Mouse (Mus musculus) heart, embryonic 14.5 days (tissue): ENCODE data around the gene Imp3. TPM values are rescaled to one million over a fixed set of nuclear protein-coding genes. Genes with fewer than 3 reads are reported as not detected.
A peak's percentile ranks its signal among the peaks of the same experiment; 100 is the strongest.

ENCODE experiments used
- ATAC-seq: fragments of 200-750 bp; cut with Nextera tagmentation; 2 replicates; pipeline ENCODE4 v1.8.0; 2017; ENCODE audit warnings: low read depth, moderate TSS enrichment; ENCODE audit not compliant: insufficient number of reproducible peaks, insufficient read depth, low FRiP score
- H3K27ac ChIP-seq, 2 experiments: fragments of 200-500 bp in 1 of 2; fragments of 300-500 bp in 1 of 2; sonication (generic) in 1 of 2; replicated peaks in 1 of 2; 2 replicates each; pipeline ENCODE4 v1.5.1; 2012 to 2014; ENCODE audit warnings: low read depth in 2 of 2, low read length in 2 of 2, control low read depth in 1 of 2, mild to moderate bottlenecking in 1 of 2, mixed read lengths in 1 of 2; ENCODE audit not compliant: control insufficient read depth in 1 of 2, insufficient read depth in 1 of 2
- H3K27me3 ChIP-seq: fragments of 300-500 bp; sonication (generic); 2 replicates; pipeline ENCODE4 v1.6.1; 2014; ENCODE audit warnings: mild to moderate bottlenecking, low read length, control low read depth; ENCODE audit not compliant: control insufficient read depth, insufficient read depth
- H3K36me3 ChIP-seq: fragments of 300-500 bp; sonication (generic); 2 replicates; pipeline ENCODE4 v1.6.1; 2014; ENCODE audit warnings: mild to moderate bottlenecking, control low read depth, low read length, mixed read lengths; ENCODE audit not compliant: control insufficient read depth, insufficient read depth
- H3K4me1 ChIP-seq, 2 experiments: fragments of 200-500 bp in 1 of 2; fragments of 300-500 bp in 1 of 2; sonication (generic) in 1 of 2; 2 replicates each; pipeline ENCODE4 v1.6.1; 2012 to 2014; ENCODE audit warnings: low read length in 2 of 2, control low read depth in 1 of 2, mixed read lengths in 1 of 2; ENCODE audit not compliant: control insufficient read depth in 2 of 2, insufficient read depth in 2 of 2
- H3K4me2 ChIP-seq: fragments of 300-500 bp; sonication (generic); 2 replicates; pipeline ENCODE4 v1.6.1; 2014; ENCODE audit warnings: mild to moderate bottlenecking, low read length
- H3K4me3 ChIP-seq, 2 experiments: fragments of 200-500 bp in 1 of 2; fragments of 300-500 bp in 1 of 2; sonication (generic) in 1 of 2; 2 replicates each; pipeline ENCODE4 v1.5.1; 2012 to 2014; ENCODE audit warnings: low read length in 2 of 2, mild to moderate bottlenecking in 2 of 2, control low read depth in 1 of 2, low read depth in 1 of 2, moderate library complexity in 1 of 2; ENCODE audit not compliant: control insufficient read depth in 1 of 2, insufficient read depth in 1 of 2
- H3K9ac ChIP-seq: fragments of 300-500 bp; sonication (generic); 2 replicates; pipeline ENCODE4 v1.6.1; 2014; ENCODE audit warnings: mild to moderate bottlenecking, low read length
- H3K9me3 ChIP-seq: fragments of 300-500 bp; sonication (generic); 2 replicates; pipeline ENCODE4 v1.6.1; 2016; ENCODE audit warnings: low read length, control low read depth; ENCODE audit not compliant: control insufficient read depth
- WGBS: fragments of 180-500 bp; shearing (Covaris S2); extraction: QIAGEN DNeasy Blood & Tissue Kit; methylation state at CpG from one replicate; pipeline ENCODE4 v1.1.7; 2014; 5-methylcytosine and 5-hydroxymethylcytosine counted together
- polyA plus RNA-seq: library from polyadenylated mRNA; unstranded; fragments of >200 nt; fragmentation: Nextera tagmentation; extraction: Ambion mirVana; gene quantifications from 2 replicates; pipeline ENCODE4 v1.2.1, GENCODE M21; 2014

Gene Imp3
- polyA plus RNA-seq, 1 experiment from 2014 or later = 70.5 TPM

DNA sequence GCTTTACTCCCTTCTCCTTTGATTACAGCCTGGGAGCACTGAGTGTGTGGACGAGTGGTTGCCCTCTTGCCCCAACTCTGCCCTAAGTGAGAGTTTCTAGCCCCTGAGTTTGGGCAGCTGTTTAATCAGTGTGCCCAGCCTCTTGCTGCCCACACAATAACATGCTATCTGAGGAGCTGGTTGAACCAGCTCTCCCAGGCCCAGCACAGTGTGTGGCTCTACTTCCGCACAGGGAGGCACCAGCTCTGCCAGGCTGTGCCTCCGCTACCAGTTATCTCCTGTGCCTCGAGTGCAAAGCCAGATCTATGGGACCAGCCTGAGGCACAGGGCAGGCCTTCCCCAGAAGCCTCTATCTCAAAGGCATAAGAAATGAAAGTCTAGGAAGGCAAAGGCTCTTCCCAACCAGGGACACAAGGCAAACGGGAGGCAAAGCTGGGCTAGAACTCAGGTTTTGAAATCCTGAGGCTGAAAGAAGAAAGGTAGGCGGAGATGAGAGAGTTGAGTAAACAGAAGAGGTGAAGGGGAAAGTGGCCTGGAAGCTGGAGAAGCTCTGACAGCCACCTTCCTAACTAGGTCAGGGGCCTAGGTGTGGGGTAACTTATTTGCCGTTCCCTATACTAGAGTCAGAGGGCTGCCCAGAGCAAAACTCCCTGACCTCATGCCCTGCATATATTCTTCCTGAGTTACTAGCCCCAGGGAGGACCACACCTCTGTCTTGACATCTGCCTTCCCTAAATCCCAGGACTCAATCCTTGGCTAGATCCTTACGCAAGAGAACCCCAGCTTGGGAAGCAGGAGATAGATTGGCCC lies 13.2 kb upstream of the Imp3 start:
- Histone ChIP-seq H3K4me3 (peak overlapping the region; percentile 35 to 65), H3K36me3 (peaks cover 37% of the 10 kb centered on the region), H3K9me3 (no peaks in the 10 kb centered on the region), H3K27me3 (no peaks in the 10 kb centered on the region), H3K9ac (peak overlapping the region; percentile 72), H3K27ac (peak overlapping the region; percentile 86), H3K4me2 (peak overlapping the region; percentile 95), H3K4me1 (peaks cover 39 to 47% of the 10 kb centered on the region in 2 experiments)
- whole genome bisulfite sequencing = 37% methylated on average over 8 of the region's 8 CpGs
- no peak for ATAC-seq

DNA sequence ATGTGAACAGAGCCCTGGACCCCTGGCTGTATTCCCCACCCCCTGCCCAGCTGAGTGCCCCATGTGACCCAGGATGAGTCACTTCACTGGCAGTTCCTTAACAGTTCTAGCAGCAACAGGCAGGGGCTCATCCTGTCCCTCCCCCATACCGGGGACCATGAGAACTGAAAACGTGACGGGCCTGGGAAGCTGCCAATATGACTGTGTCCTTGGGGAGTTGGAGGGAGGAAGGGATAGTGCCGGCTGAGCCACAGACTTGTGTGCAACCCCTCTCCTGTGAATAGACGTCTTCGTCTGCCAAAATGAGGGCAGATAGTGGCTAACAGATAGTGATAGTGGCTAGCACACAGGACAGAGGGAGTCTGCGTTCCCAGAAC lies 12.6 kb upstream of the Imp3 start:
- Histone ChIP-seq H3K27me3 (no peaks in the 10 kb centered on the region), H3K9ac (peak overlapping the region; percentile 72), H3K36me3 (peaks cover 31% of the 10 kb centered on the region), H3K4me1 (peaks cover 39 to 47% of the 10 kb centered on the region in 2 experiments), H3K4me3 (peak overlapping the region; percentile 35 to 65), H3K9me3 (no peaks in the 10 kb centered on the region), H3K4me2 (peak overlapping the region; percentile 95), H3K27ac (peak overlapping the region; percentile 86)
- peak; percentile 83 for ATAC-seq
- under 1% methylated on average over 7 of the region's 7 CpGs for WGBS

DNA sequence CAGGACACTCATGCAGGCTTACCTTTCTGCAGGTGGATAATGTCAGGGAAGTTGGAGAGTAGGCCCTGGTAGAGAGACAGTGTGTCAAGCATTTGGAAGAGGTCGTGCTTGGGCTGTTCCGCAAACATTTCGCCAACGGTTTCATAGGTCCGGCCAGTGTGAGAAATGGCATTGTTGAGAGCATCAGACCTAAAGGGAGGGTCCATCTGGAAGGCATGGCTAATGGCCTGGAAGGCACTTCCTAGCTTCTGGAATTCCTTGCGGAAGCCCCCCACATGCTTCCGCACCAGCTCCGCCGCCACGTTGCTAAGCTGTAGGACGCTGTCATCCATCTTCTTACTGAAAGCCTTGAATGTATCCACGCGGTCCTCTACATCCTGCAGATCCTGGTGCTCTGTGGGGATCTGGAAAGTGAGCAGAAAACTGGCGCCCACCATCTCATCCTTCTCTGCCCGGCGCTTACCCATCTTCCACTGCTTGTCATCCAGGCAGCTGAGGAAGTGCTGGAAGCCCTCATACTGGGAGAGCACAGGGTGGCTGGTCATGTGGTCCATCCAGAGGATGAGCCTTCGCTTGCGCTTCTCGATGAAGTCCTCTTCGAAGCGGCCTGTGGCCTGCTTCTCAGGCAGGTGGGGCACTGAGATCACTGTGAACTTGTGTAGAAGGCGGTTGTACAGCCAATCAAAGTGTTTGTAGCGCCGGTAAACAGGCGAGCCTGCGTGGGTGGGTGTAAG lies 11.8 kb upstream of the Imp3 start:
- H3K27me3 ChIP-seq = no peaks in the 10 kb centered on the region
- H3K4me2 ChIP-seq = peak overlapping the region; percentile 95
- peak overlapping the region; percentile 35 to 65 for H3K4me3 ChIP-seq
- WGBS = 76% methylated on average over 26 of the region's 26 CpGs
- H3K27ac ChIP-seq = peak overlapping the region; percentile 86
- H3K4me1 ChIP-seq = peaks cover 39 to 47% of the 10 kb centered on the region in 2 experiments
- ATAC-seq = no peak
- peaks cover 23% of the 10 kb centered on the region for H3K36me3 ChIP-seq
- H3K9ac ChIP-seq = peak overlapping the region; percentile 72
- H3K9me3 ChIP-seq = no peaks in the 10 kb centered on the region

DNA sequence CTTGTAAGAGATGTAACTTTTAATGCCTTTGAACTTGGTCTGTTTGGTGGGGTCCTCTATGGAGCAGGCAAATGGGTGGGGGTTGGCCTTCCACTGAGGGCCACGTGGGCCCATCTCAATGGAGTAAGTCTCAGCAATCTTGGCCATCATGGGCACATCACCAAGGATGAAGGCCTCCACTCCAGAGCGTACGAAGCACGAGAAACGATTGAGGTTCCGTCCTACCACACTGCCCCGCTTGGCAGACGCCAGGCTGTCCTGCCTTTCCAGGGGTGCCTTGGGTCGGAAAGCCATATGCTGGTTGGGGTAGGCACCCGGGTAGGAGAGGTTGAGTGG lies 11.3 kb upstream of the Imp3 start:
- H3K4me1 ChIP-seq = peaks cover 39 to 47% of the 10 kb centered on the region in 2 experiments
- H3K9me3 ChIP-seq = no peaks in the 10 kb centered on the region
- no peaks in the 10 kb centered on the region for H3K27me3 ChIP-seq
- H3K4me3 ChIP-seq = peak overlapping the region in 1 of 2 experiments; percentile 65; a peak in 1 of 4 replicates
- peak overlapping the region; percentile 72; the same call in 1 of the 2 replicates for H3K9ac ChIP-seq
- H3K27ac ChIP-seq = 0 out of 4 replicates have a peak overlapping the region, but pooled peaks of 1 of the 2 experiments have one; percentile 86
- peak overlapping the region; percentile 95 for H3K4me2 ChIP-seq
- H3K36me3 ChIP-seq = peaks cover 20% of the 10 kb centered on the region
- WGBS = 95% methylated on average over 10 of the region's 10 CpGs
- no peak for ATAC-seq

DNA sequence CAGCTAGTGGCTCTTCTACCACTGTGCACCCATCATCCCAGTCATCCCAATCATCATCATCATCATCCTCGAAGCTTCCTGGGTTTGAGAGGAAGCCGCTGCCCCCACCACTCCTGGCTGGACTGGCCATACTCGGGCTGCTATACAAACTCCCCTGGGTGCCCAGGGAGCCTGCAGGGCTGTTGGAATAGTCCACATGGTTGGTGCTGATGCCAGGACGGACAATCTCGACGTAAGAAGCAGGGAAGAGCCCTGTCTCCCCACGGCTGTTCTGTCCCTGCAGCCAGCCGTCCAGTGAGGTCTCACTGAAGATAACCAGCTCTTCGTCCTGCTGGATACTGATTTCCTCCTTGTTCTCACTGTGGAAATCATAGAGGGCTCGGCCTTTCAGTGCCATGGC lies 10.9 kb upstream of the Imp3 start:
- Histone ChIP-seq H3K4me3 (peak overlapping the region; percentile 65 to 89), H3K4me2 (peak overlapping the region; percentile 95), H3K27ac (peak overlapping the region in 1 of 2 experiments; percentile 93; a peak in 2 of 4 replicates), H3K9ac (peak overlapping the region; percentile 82), H3K36me3 (peaks cover 16% of the 10 kb centered on the region), H3K27me3 (no peaks in the 10 kb centered on the region), H3K4me1 (peaks cover 39 to 47% of the 10 kb centered on the region in 2 experiments), H3K9me3 (no peaks in the 10 kb centered on the region)
- ATAC-seq = no peak
- 65% methylated on average over 10 of the region's 10 CpGs for WGBS

DNA sequence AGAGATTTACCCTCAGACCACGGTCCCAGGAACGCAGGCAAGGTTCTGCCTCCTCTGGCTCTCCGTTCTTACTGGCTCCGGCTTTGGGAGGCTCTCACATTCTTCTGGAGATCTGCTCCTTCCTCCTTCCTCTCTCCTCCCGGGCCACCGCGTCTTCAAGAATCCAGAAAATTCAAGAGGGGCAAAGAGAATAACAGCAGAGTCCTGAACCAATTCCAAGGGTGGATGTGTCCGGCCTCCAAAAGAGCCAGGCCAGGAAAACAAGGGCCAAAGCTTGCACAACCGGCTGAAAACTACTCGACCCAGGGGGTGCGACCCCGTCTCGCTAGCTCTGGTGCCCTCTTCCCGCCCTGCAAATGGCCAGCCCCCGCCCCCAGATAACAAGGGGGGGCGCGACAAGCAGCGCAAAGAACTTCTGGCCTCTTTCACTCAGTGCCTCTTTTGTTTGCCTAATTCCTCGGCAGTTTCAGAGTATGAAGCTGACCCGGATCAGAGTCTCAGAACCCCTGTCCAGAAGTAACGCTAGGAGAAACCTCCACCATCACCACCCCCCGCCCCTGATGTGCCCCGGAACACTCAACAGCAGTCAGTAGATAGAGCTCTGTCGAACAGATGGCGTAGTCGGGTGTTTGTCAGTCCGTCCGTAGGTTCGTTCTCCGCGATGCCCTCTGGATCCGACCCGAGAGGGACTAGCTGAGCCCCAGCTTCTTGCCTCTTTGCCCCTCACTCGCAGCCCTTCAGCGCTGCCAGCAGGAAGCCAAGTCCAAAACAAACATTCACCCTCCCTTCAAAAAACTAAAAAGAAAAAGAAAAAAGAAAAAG lies 9.9 kb upstream of the Imp3 start:
- Histone ChIP-seq H3K9me3 (no peaks in the 10 kb centered on the region), H3K36me3 (peaks cover 6% of the 10 kb centered on the region), H3K9ac (peak overlapping the region; percentile 82), H3K4me1 (peaks cover 39 to 47% of the 10 kb centered on the region in 2 experiments), H3K27ac (peak overlapping the region; percentile 93 to 97), H3K4me3 (peak overlapping the region; percentile 65 to 89), H3K4me2 (peak overlapping the region; percentile 95), H3K27me3 (no peaks in the 10 kb centered on the region)
- no peak for ATAC-seq
- WGBS = under 1% methylated on average over 34 of the region's 35 CpGs
